Mouse (Mus musculus): ENCODE data around the gene Pigyl.

DNA sequence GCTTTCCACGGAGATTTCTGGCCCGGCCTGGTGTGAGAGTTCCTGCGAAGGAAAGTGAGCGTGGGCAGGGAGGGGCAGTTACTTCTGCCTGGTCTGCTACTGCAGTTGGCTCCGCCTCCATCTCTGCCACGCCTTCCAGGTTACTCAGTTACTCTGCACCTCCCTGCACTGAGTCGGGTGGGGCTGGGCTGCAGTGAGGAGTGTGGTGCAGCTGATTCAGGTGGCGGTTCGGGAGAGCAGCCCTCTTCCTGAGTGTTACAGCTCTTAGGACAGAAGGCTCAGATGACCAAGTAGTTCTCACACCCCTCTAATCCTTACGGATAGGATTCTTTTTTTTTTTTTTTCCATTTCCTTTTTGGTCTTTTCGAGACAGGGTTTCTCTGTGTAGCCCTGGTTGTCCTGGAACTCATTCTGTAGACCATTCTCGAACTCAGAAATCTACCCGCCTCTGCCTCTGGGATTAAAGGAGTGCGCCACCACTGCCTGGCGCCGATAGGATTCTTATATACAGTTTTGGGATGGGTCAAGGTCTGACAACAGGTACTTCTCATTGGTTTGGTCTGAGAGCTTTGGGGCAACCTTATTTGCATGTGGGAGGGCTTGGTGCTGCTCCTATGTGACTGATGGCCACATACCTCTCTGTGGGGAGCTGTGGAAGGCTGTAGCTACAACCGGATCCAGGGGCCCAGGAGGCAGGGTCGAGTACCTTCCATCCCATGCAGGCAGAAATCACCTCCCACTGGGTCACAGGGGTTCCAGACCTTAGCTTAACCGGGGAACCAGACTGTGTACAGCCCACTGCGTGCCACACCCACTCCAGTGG lies 7.0 kb upstream of the Pigyl start:
- TF ChIP-seq CTCF (IDR thresholded peaks at IDR 0.05; ENCODE audit: low read depth, low read length) (no peak), POLR2A (IDR thresholded peaks at IDR 0.05; ENCODE audit: borderline replicate concordance, low read depth, low read length) (no peak)
